Mouse (Mus musculus): ENCODE measurements around the gene Oxsr1.

- no peak for TF ChIP-seq CTCF (IDR thresholded peaks at IDR 0.05; ENCODE audit: low read depth, low read length)
- TF ChIP-seq POLR2A (IDR thresholded peaks at IDR 0.05; ENCODE audit: extremely low read depth, insufficient read depth, low read length): no peak
Observed at GRCm38 (mm10) chr9:119337842-119338241, 15.6 kb upstream of the Oxsr1 start.
